Mouse (Mus musculus): ENCODE measurements around the gene Ogfod3. TPM values are rescaled to one million over a fixed set of nuclear protein-coding genes. Genes with fewer than 3 reads are reported as not detected.

Ogfod3 gene
- 12.5 and 12.7 TPM in 2 replicates for polyA plus RNA-seq (2012; rRNA removed)
- polyA plus RNA-seq (2014; fragmentation: Nextera tagmentation; extraction: Ambion mirVana), result 21.8 and 22.4 TPM in 2 replicates

DNA sequence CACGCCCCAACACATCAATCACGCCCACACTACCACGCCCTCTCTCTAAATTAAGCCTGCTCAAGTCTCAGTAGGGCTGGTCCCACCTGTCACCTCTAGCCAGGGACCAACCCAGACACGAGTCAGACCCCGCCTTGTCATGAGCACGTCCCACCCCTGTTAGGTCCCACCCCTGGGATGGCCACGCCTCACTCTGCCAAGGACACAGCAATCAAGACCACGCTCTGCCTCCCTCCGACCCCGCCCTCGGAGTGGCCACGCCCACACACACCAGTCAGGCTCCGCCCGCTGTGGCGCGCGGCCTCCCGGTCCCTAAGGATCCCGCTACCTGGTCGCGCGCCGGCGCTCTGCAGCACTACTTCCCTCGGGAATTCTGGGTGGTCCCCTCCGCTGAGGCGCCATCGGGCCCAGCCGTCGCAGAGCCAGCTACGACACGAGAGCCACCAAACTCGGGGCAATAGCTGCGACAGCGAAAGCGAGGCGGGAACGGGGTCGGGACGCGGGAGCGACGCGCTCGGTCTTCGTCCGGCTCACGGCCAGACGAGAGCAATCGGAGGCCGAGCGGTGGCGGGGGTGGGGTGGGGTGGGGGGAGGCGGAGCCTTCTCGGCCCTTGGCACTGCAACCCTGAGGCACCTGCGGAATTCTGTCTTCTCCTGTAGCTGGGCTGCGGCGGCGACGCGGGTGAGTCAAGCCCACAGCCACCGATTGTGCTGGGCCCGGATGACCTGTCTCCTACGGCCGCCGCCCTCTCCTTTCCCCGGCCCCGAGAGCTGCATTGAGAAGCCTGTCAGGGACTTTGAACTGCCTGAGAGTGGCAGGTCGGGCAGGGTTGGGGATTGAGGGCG is at the start of gene Ogfod3, which contains the start of gene Hexdc:
Ogfod3 (minus strand) TSS at position 551 of the 846 bp plus-strand sequence.
Hexdc (plus strand) TSS at position 273 of the 846 bp plus-strand sequence.
- DNase-seq (ENCODE audit: low spot score) (peak; percentile 95), ATAC-seq (ENCODE audit: low FRiP score, low read depth) (peak; percentile 96)
- no peaks in the 10 kb centered on the region for H3K9me3 ChIP-seq (ENCODE audit: control insufficient read depth, low read length)
- peak within 1 kb of the TSS; percentile 73 for H3K9ac ChIP-seq (ENCODE audit: low read depth, low read length, severe bottlenecking)
- peak within 1 kb of the TSS; percentile 66 for H3K27ac ChIP-seq (replicated peaks; ENCODE audit: low read depth, low read length)
- no peaks in the 10 kb centered on the region for H3K27me3 ChIP-seq (ENCODE audit: control insufficient read depth, insufficient read depth, low read length)
- H3K36me3 ChIP-seq (ENCODE audit: control insufficient read depth, insufficient read depth, low read length), result peaks cover 14% of the 10 kb centered on the region; the same call in 1 of the 2 replicates
- peak within 1 kb of the TSS; percentile 76 for H3K4me2 ChIP-seq (replicated peaks; ENCODE audit: low read depth, low read length, severe bottlenecking)
- peaks cover 6% of the 10 kb centered on the region; the same call in 1 of the 2 replicates for H3K4me1 ChIP-seq (ENCODE audit: control insufficient read depth, insufficient read depth, low read length)
- under 1% methylated on average over 61 of the region's 70 CpGs for WGBS
- H3K4me3 ChIP-seq (replicated peaks; ENCODE audit: low read length), result peak within 1 kb of the TSS; percentile 57
- TF ChIP-seq POLR2A (IDR thresholded peaks at IDR 0.05; ENCODE audit: borderline replicate concordance, extremely low read depth, insufficient read depth, insufficient read length), result peak; percentile 77; the same call in 1 of the 2 replicates

DNA sequence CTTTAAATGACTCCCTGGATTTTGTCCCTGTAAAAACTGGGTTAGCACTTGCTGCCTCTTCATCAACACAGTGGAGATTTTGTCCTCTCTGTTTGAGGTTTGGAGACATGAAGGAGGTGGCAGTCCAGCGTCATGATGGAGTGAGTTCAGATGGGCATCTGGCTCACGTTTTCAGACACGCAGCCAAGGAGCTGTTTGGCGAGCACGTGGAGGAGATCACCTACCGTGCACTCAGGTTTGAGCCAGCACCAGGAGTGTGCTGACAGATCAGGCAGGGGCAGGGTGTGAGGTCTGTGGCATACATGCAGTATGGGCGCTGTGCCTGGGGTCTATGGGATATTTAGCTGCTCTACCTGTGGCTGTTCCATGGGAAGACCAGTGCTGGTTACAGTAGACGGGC is 45.7 kb upstream of the Ogfod3 start:
- Histone ChIP-seq H3K36me3 (ENCODE audit: control insufficient read depth, insufficient read depth, low read length) (peaks cover 98% of the 10 kb centered on the region), H3K9me3 (ENCODE audit: control insufficient read depth, low read length) (no peaks in the 10 kb centered on the region), H3K27ac (replicated peaks; ENCODE audit: low read depth, low read length) (no peak overlapping the region), H3K4me2 (replicated peaks; ENCODE audit: low read depth, low read length, severe bottlenecking) (no peak overlapping the region), H3K27me3 (ENCODE audit: control insufficient read depth, insufficient read depth, low read length) (no peaks in the 10 kb centered on the region), H3K9ac (ENCODE audit: low read depth, low read length, severe bottlenecking) (no peak overlapping the region), H3K4me3 (replicated peaks; ENCODE audit: low read length) (no peak overlapping the region), H3K4me1 (ENCODE audit: control insufficient read depth, insufficient read depth, low read length) (no peaks in the 10 kb centered on the region)
- no peak for TF ChIP-seq POLR2A (IDR thresholded peaks at IDR 0.05; ENCODE audit: borderline replicate concordance, extremely low read depth, insufficient read depth, insufficient read length)
- 90% methylated on average over 8 of the region's 8 CpGs for WGBS
- DNase-seq (ENCODE audit: low spot score) (no peak), ATAC-seq (ENCODE audit: low FRiP score, low read depth) (no peak)

DNA sequence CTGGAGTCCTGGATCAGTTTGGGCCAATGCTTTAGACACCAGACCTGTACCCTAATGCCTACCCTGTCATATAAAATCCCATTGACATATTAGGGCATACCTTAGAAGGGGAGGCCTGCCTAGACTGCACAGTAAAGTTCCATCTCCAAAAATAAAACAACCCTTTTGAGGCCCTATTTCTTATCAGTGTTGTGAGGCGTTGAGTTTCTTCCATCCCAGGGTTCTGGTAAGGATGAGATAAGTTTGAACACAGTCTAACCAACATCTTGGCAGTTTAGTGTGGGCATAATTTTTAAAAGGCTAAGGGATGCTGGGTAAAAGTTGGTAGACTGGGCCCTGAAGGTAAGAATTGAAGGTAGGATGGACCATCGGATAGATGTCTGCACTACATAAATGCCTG is 35.2 kb upstream of the Ogfod3 start:
- H3K9me3 ChIP-seq (ENCODE audit: control insufficient read depth, low read length), result no peaks in the 10 kb centered on the region
- no peak overlapping the region for H3K9ac ChIP-seq (ENCODE audit: low read depth, low read length, severe bottlenecking)
- DNase-seq (ENCODE audit: low spot score), result no peak
- no peak for TF ChIP-seq POLR2A (IDR thresholded peaks at IDR 0.05; ENCODE audit: borderline replicate concordance, extremely low read depth, insufficient read depth, insufficient read length)
- ATAC-seq (ENCODE audit: low FRiP score, low read depth), result no peak
- H3K4me3 ChIP-seq (replicated peaks; ENCODE audit: low read length), result no peak overlapping the region
- WGBS, result 92% methylated on average over 2 of the region's 2 CpGs
- no peak overlapping the region for H3K4me2 ChIP-seq (replicated peaks; ENCODE audit: low read depth, low read length, severe bottlenecking)
- H3K4me1 ChIP-seq (ENCODE audit: control insufficient read depth, insufficient read depth, low read length), result peaks cover 20% of the 10 kb centered on the region
- H3K36me3 ChIP-seq (ENCODE audit: control insufficient read depth, insufficient read depth, low read length), result peaks cover 60% of the 10 kb centered on the region
- no peak overlapping the region for H3K27ac ChIP-seq (replicated peaks; ENCODE audit: low read depth, low read length)
- H3K27me3 ChIP-seq (ENCODE audit: control insufficient read depth, insufficient read depth, low read length), result no peaks in the 10 kb centered on the region

DNA sequence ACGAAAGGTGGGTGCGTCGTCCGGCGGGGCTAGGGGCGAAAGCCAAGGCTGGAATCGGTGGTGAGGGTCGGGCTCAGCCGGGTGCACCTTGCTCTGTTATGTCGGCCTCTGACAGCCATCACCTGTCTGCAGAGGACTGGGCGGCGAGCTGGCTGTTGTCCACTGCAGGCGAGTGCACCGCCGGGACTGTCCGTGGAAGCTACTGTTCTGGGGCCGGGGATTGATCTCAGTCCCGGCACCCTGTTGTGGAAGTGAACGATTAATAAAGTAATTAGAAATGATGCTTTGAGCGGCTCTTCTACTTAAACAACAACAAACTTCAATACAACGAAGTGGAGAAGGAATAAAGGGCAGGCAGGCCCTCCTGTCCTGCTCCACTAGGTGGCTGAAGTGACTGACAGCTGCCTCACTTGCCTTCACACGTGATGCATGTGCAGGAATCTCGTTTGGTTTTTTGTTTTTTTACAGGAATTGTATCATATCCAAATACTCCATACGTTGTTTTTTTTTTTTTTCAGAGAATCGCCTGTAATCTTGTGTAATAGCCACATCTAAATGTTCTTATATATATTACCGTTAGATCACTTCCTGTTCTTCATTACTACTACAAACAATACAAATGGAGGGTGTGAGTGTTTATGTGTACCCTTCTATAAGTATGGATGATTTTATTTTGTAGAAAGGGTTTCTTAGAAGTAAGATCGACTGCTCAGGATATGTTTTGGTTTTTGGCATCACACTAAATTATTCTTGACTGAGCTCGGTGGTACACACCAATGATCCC is 33.0 kb upstream of the Ogfod3 start:
- H3K4me1 ChIP-seq (ENCODE audit: control insufficient read depth, insufficient read depth, low read length), result peaks cover 20% of the 10 kb centered on the region
- peaks cover 39% of the 10 kb centered on the region for H3K36me3 ChIP-seq (ENCODE audit: control insufficient read depth, insufficient read depth, low read length)
- no peaks in the 10 kb centered on the region for H3K9me3 ChIP-seq (ENCODE audit: control insufficient read depth, low read length)
- TF ChIP-seq POLR2A (IDR thresholded peaks at IDR 0.05; ENCODE audit: borderline replicate concordance, extremely low read depth, insufficient read depth, insufficient read length), result no peak
- H3K27ac ChIP-seq (replicated peaks; ENCODE audit: low read depth, low read length), result peak overlapping the region; percentile 88
- DNase-seq (ENCODE audit: low spot score), result peak; percentile 67
- ATAC-seq (ENCODE audit: low FRiP score, low read depth), result peak; percentile 28
- peak overlapping the region; percentile 52 for H3K4me2 ChIP-seq (replicated peaks; ENCODE audit: low read depth, low read length, severe bottlenecking)
- H3K4me3 ChIP-seq (replicated peaks; ENCODE audit: low read length), result peak overlapping the region; percentile 68
- H3K9ac ChIP-seq (ENCODE audit: low read depth, low read length, severe bottlenecking), result peak overlapping the region; percentile 78
- H3K27me3 ChIP-seq (ENCODE audit: control insufficient read depth, insufficient read depth, low read length), result no peaks in the 10 kb centered on the region
- 5% methylated on average over 28 of the region's 28 CpGs for WGBS

All from limb, embryonic 14.5 days (tissue).